Mouse (Mus musculus) neural tube, embryonic 12.5 days (tissue): ENCODE results near the gene Zfp983. TPM values are rescaled to one million over a fixed set of nuclear protein-coding genes. Genes with fewer than 3 reads are reported as not detected.
A peak's percentile ranks its signal among the peaks of the same experiment; 100 is the strongest.
"Not testable (repeated sequence)": the region's sequence is repeated elsewhere in the genome, so short reads cannot be mapped to it uniquely, and the experiment has no call there.

ENCODE experiments used
- ATAC-seq: fragments of 200-750 bp; cut with Nextera tagmentation; 2 replicates; pipeline ENCODE4 v1.8.0; 2017; ENCODE audit warnings: low read depth, mild to moderate bottlenecking, moderate TSS enrichment, moderate library complexity; ENCODE audit not compliant: low FRiP score
- H3K27ac ChIP-seq: fragments of 300-500 bp; sonication (generic); 2 replicates; pipeline ENCODE4 v1.5.1; 2016
- H3K27me3 ChIP-seq: fragments of 300-500 bp; sonication (generic); replicated peaks from 2 replicates; pipeline ENCODE4 v1.6.1; 2016; ENCODE audit warnings: mild to moderate bottlenecking
- H3K36me3 ChIP-seq: fragments of 300-500 bp; sonication (generic); 2 replicates; pipeline ENCODE4 v1.6.1; 2016; ENCODE audit warnings: mild to moderate bottlenecking
- H3K4me1 ChIP-seq: fragments of 300-500 bp; sonication (generic); 2 replicates; pipeline ENCODE4 v1.6.1; 2016
- H3K4me2 ChIP-seq: fragments of 300-500 bp; sonication (generic); replicated peaks from 2 replicates; pipeline ENCODE4 v1.6.1; 2016; ENCODE audit warnings: mild to moderate bottlenecking
- H3K4me3 ChIP-seq: fragments of 300-500 bp; sonication (generic); 2 replicates; pipeline ENCODE4 v1.5.1; 2016
- H3K9ac ChIP-seq: fragments of 300-500 bp; sonication (generic); 2 replicates; pipeline ENCODE4 v1.6.1; 2016; ENCODE audit warnings: mild to moderate bottlenecking
- H3K9me3 ChIP-seq: fragments of 300-500 bp; sonication (generic); 2 replicates; pipeline ENCODE4 v1.6.1; 2016; ENCODE audit warnings: mild to moderate bottlenecking
- WGBS: fragments of 180-500 bp; shearing (Covaris S2); methylation state at CpG from one replicate; pipeline ENCODE4 v1.1.7; 2016; 5-methylcytosine and 5-hydroxymethylcytosine counted together
- polyA plus RNA-seq: library from polyadenylated mRNA; unstranded; fragments of >200 nt; fragmentation: Nextera tagmentation; extraction: Ambion mirVana; gene quantifications from 2 replicates; pipeline ENCODE4 v1.2.1, GENCODE M21; 2016

Zfp983 gene
- 7.8 and 9.2 TPM in 2 replicates for polyA plus RNA-seq

DNA sequence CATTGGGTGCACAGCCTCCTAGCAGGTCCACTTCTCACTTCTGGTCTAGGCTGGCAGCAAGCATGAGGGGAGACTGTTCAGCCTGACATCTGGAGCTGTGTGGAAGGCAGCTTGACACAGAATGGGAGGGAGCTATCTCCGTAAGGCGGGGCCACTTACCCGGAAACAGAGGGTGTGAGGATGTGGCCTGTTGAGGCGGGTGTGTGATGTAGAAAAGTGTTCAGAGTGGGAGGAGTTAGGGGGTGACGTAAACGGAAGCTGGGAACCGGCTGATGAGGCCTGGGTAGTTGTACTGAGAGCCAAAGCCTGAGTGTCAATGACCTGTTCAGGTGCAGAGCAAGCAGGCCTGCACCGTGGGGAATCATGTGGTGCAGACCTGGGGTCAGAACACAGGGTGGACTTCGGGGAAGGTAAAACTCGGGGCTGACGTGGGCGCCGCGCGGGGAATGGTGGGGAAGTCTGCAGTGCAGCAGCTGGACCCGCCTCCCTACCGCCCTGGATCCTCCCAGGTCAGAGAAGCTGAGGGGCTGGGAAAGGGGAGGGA is at the start of gene Zfp983:
Gene Zfp983 (plus strand): TSS at position 261 of the 544 bp plus-strand sequence.
- Histone ChIP-seq H3K9ac (peak within 1 kb of the TSS; percentile 38), H3K27ac (peak within 1 kb of the TSS; percentile 37; the same call in 1 of the 2 replicates), H3K4me2 (peak within 1 kb of the TSS; percentile 54), H3K4me3 (peak within 1 kb of the TSS; percentile 40)
- under 1% methylated on average over 17 of the region's 17 CpGs for WGBS
- ATAC-seq = peak; percentile 99
- H3K4me1 ChIP-seq, H3K27me3 ChIP-seq, H3K9me3 ChIP-seq, H3K36me3 ChIP-seq: not testable (repeated sequence)

DNA sequence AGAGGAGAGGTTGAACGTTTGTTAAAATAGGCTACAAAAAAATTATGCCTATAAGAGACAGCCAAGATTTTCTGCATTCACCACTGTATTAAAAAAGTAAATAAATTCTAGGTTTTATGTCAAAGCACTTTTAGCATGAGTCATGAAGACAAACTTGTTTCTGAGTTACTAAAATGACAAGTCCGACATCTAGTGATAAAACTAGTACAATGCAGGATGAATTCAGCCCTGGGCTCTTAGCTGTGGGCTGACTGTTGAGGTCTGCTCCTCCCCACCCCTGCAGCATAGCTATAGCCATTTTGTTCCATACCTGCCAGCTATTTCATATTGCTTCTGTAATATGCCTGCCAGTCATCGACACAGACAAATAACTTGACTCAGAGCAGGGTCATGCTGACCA is 34.1 kb upstream of the Zfp983 start:
- WGBS = 82% methylated on average over 3 of the region's 3 CpGs
- Histone ChIP-seq H3K27ac (no peak overlapping the region), H3K27me3 (no peaks in the 10 kb centered on the region), H3K9ac (no peak overlapping the region), H3K36me3 (no peaks in the 10 kb centered on the region), H3K4me2 (no peak overlapping the region), H3K9me3 (no peaks in the 10 kb centered on the region; the same call in 1 of the 2 replicates), H3K4me3 (no peak overlapping the region), H3K4me1 (no peaks in the 10 kb centered on the region)
- ATAC-seq = no peak

GRCm38 (mm10) chr17:21617352-21617751 is 33.1 kb upstream of the Zfp983 start:
- H3K4me3 ChIP-seq = no peak overlapping the region
- no peaks in the 10 kb centered on the region; the same call in 1 of the 2 replicates for H3K9me3 ChIP-seq
- no peak for ATAC-seq
- no peaks in the 10 kb centered on the region for H3K36me3 ChIP-seq
- H3K9ac ChIP-seq = no peak overlapping the region
- H3K4me2 ChIP-seq = 0 out of 2 replicates have a peak overlapping the region, but pooled peaks have one; percentile 14
- no peak overlapping the region for H3K27ac ChIP-seq
- no peaks in the 10 kb centered on the region for H3K4me1 ChIP-seq
- 11% methylated on average over 9 of the region's 9 CpGs for WGBS
- H3K27me3 ChIP-seq = no peaks in the 10 kb centered on the region

DNA sequence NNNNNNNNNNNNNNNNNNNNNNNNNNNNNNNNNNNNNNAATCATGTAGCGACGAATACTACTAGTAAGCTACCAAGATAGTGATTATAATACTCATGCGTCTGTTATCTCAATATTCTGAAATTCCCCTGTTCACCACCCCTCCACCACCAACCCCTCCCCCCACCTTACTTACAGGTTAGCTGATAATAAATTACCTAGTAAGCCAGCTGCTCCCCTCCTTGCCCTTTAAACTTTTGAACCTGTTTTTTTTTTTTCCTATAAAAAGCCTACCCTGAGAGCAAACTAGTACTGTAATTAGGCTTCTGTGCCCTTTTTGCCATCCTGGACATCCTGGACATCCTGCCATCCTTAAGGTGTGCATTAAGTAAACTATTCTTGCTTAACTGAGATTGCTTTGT is 26.8 kb upstream of the Zfp983 start:
- H3K9ac ChIP-seq = no peak overlapping the region
- no peak for ATAC-seq
- H3K27me3 ChIP-seq = no peaks in the 10 kb centered on the region
- H3K36me3 ChIP-seq = no peaks in the 10 kb centered on the region
- H3K9me3 ChIP-seq = no peaks in the 10 kb centered on the region
- no peak overlapping the region for H3K4me3 ChIP-seq
- H3K4me1 ChIP-seq = no peaks in the 10 kb centered on the region
- no peak overlapping the region for H3K4me2 ChIP-seq
- 0% methylated on average over 1 of the region's 3 CpGs for WGBS
- H3K27ac ChIP-seq = no peak overlapping the region

GRCm38 (mm10) chr17:21635758-21636157 is 14.7 kb upstream of the Zfp983 start:
- not testable (repeated sequence) for H3K27me3 ChIP-seq, H3K4me1 ChIP-seq, ATAC-seq, H3K4me2 ChIP-seq, H3K4me3 ChIP-seq, H3K9ac ChIP-seq, H3K36me3 ChIP-seq, H3K27ac ChIP-seq
- peaks cover 16% of the 10 kb centered on the region for H3K9me3 ChIP-seq
- WGBS = 70% methylated on average over 4 of the region's 4 CpGs

DNA sequence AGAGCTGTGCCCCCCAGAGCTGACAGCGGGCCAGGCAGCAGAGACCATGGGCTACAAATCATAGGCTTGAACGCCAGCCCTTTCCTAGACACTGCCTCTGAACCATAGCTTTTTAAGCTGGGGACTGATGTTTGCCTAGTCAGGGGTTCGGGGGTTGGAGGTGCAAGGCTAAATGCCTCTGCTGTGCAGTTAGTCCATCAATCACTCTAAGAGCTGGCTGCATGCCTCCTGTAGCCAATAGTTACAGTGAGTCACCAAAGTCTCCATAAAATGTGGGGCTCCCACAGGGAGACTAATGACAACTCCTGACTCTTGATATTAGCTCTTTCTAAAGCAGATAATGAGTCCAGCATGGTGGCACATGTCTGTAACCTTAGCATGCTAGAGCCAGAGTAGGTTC is 1.6 kb upstream of the Zfp983 start:
- H3K4me1 ChIP-seq = peaks cover 4% of the 10 kb centered on the region; the same call in 1 of the 2 replicates
- H3K27me3 ChIP-seq = no peaks in the 10 kb centered on the region
- no peak for ATAC-seq
- H3K4me2 ChIP-seq = no peak overlapping the region
- H3K9ac ChIP-seq = no peak overlapping the region
- no peaks in the 10 kb centered on the region for H3K36me3 ChIP-seq
- no peak overlapping the region for H3K27ac ChIP-seq
- H3K9me3 ChIP-seq = no peaks in the 10 kb centered on the region
- WGBS = 48% methylated on average over 3 of the region's 3 CpGs
- H3K4me3 ChIP-seq = no peak overlapping the region

GRCm38 (mm10) chr17:21649936-21650335 is 488 bp upstream of the Zfp983 start:
- H3K36me3 ChIP-seq = no peaks in the 10 kb centered on the region
- peak overlapping the region; percentile 37; the same call in 1 of the 2 replicates for H3K27ac ChIP-seq
- peak; percentile 52 for ATAC-seq
- peaks cover 4% of the 10 kb centered on the region; the same call in 1 of the 2 replicates for H3K4me1 ChIP-seq
- peak overlapping the region; percentile 38 for H3K9ac ChIP-seq
- H3K4me2 ChIP-seq = peak overlapping the region; percentile 54
- WGBS = 33% methylated on average over 2 of the region's 2 CpGs
- H3K27me3 ChIP-seq = no peaks in the 10 kb centered on the region
- peak overlapping the region; percentile 40 for H3K4me3 ChIP-seq
- no peaks in the 10 kb centered on the region for H3K9me3 ChIP-seq

GRCm38 (mm10) chr17:21678826-21679225 is 28.4 kb downstream of the Zfp983 start:
- H3K36me3 ChIP-seq, H3K9me3 ChIP-seq, H3K4me3 ChIP-seq, H3K4me2 ChIP-seq, H3K9ac ChIP-seq, H3K4me1 ChIP-seq, H3K27me3 ChIP-seq, H3K27ac ChIP-seq: not testable (repeated sequence)
- 27% methylated on average over 1 of the region's 1 CpGs for WGBS
- ATAC-seq = 0 out of 2 replicates have a peak, but pooled peaks have one; percentile 0

DNA sequence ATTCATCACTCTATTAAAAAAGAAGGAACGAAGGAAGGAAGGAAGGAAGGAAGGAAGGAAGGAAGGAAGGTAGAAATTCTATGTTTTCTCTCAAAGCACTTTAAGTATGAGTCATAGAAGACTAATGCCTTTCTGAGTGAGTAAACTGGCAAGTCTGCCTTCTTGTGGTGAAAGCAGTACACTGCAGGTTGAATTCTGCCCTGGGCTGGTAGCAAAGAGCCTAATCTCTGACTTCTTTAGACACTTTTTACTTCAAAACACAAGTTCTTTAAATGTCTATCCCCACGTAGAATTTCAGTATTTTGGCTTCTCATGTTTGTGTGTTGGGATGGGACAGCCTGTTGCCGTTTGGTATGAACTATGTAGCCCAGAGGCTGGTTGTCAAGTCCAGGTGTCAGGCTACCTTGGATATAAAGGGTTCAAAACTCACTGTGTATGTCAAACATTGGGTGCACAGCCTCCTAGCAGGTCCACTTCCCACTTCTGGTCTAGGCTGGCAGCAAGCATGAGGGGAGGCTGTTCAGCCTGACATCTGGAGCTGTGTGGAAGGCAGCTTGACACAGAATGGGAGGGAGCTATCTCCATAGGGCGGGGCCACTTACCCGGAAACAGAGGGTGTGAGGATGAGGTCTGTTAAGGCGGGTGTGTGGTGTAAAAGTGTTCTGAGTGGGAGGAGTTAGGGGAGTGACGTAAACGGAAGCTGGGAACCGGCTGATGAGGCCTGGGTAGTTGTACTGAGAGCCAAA is 29.0 kb downstream of the Zfp983 start:
- Histone ChIP-seq H3K27me3 (no peaks in the 10 kb centered on the region), H3K4me2 (peak overlapping the region; percentile 57), H3K27ac (no peak overlapping the region), H3K9me3 (no peaks in the 10 kb centered on the region), H3K9ac (peak overlapping the region; percentile 40), H3K36me3 (peaks cover 1% of the 10 kb centered on the region), H3K4me3 (peak overlapping the region; percentile 44), H3K4me1 (no peaks in the 10 kb centered on the region)
- WGBS = 6% methylated on average over 9 of the region's 9 CpGs
- ATAC-seq = peak; percentile 99

- H3K9ac ChIP-seq = peak overlapping the region; percentile 40
- not testable (repeated sequence) for H3K27ac ChIP-seq, H3K27me3 ChIP-seq, H3K36me3 ChIP-seq, H3K9me3 ChIP-seq, H3K4me1 ChIP-seq
- peak overlapping the region; percentile 57 for H3K4me2 ChIP-seq
- ATAC-seq = peak; percentile 89
- WGBS = 0% methylated on average over 10 of the region's 10 CpGs
- H3K4me3 ChIP-seq = peak overlapping the region; percentile 44
Measured at GRCm38 (mm10) chr17:21680019-21680376, 29.6 kb downstream of the Zfp983 start.

- ATAC-seq = no peak
- H3K9me3 ChIP-seq = no peaks in the 10 kb centered on the region
Measured at GRCm38 (mm10) chr17:21691560-21691959, 41.1 kb downstream of the Zfp983 start, which contains the start of gene Gm10226. Gene Gm10226, plus strand, starts transcription at chr17:21691860.

DNA sequence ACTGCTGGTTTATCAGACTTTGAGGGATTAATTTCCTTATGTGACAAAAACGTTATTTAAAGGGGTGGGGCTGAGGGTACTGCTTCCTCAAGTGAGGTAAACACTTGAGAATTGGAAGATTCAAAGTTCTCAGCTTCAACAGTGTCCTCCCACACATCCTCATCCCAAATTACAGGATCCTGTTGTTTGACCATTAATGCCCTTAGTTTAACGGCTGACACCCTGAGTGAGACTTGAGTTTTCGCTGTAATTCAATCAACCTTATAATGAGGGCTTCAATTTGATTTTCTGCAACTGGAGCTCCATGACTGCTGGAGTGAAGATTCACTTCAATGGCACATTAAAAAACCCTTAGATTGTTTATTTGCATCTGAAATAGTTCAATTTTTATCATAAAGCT is 42.9 kb downstream of the Zfp983 start:
- H3K27ac ChIP-seq = no peak overlapping the region
- H3K36me3 ChIP-seq = peaks cover 37% of the 10 kb centered on the region
- ATAC-seq = no peak
- WGBS = 83% methylated on average over 3 of the region's 3 CpGs
- H3K4me2 ChIP-seq = no peak overlapping the region
- no peaks in the 10 kb centered on the region for H3K27me3 ChIP-seq
- no peaks in the 10 kb centered on the region for H3K4me1 ChIP-seq
- H3K4me3 ChIP-seq = no peak overlapping the region
- no peak overlapping the region for H3K9ac ChIP-seq
- H3K9me3 ChIP-seq = no peaks in the 10 kb centered on the region

More at GRCm38 (mm10) chr17:21691560-21691959, 41.1 kb downstream of the Zfp983 start, which contains the start of gene Gm10226:
- Histone ChIP-seq H3K27ac (no peak within 1 kb of the TSS), H3K36me3 (peaks cover 37% of the 10 kb centered on the region), H3K4me3 (no peak within 1 kb of the TSS), H3K4me2 (no peak within 1 kb of the TSS), H3K27me3 (no peaks in the 10 kb centered on the region), H3K4me1 (no peaks in the 10 kb centered on the region), H3K9ac (no peak within 1 kb of the TSS)
- WGBS = 94% methylated on average over 3 of the region's 3 CpGs
